Mouse (Mus musculus): Measurements from ENCODE around the gene Gucy2g. TPM values are rescaled to one million over a fixed set of nuclear protein-coding genes. Genes with fewer than 3 reads are reported as not detected.
A peak's percentile ranks its signal among the peaks of the same experiment; 100 is the strongest.
"Not testable (repeated sequence)": the region's sequence is repeated elsewhere in the genome, so short reads cannot be mapped to it uniquely, and the experiment has no call there.

Gene Gucy2g
- polyA plus RNA-seq, 1 experiment from 2014 or later, result not detected

GRCm38 (mm10) chr19:55152983-55153382 lies 88.1 kb downstream of the Gucy2g start:
- H3K4me2 ChIP-seq (replicated peaks), result no peak overlapping the region
- H3K36me3 ChIP-seq, result no peaks in the 10 kb centered on the region
- H3K9me3 ChIP-seq, result no peaks in the 10 kb centered on the region
- H3K4me1 ChIP-seq, result no peaks in the 10 kb centered on the region
- ATAC-seq (ENCODE audit: low FRiP score, low read depth), result no peak
- WGBS, result 93% methylated on average over 6 of the region's 6 CpGs
- H3K4me3 ChIP-seq, result no peak overlapping the region
- no peaks in the 10 kb centered on the region for H3K27me3 ChIP-seq
- H3K27ac ChIP-seq (replicated peaks), result no peak overlapping the region
- H3K9ac ChIP-seq (replicated peaks), result no peak overlapping the region

GRCm38 (mm10) chr19:55152274-55152673 lies 88.8 kb downstream of the Gucy2g start:
- H3K27ac ChIP-seq (replicated peaks); H3K4me2 ChIP-seq (replicated peaks); H3K4me3 ChIP-seq; ATAC-seq (ENCODE audit: low FRiP score, low read depth); H3K27me3 ChIP-seq; H3K9me3 ChIP-seq; H3K36me3 ChIP-seq; H3K4me1 ChIP-seq; H3K9ac ChIP-seq (replicated peaks): not testable (repeated sequence)
- 78% methylated on average over 5 of the region's 6 CpGs for WGBS

- no peak overlapping the region for H3K4me2 ChIP-seq (replicated peaks)
- peaks cover 8% of the 10 kb centered on the region for H3K4me1 ChIP-seq
- 84% methylated on average over 6 of the region's 6 CpGs for WGBS
- H3K4me3 ChIP-seq, result no peak overlapping the region
- H3K36me3 ChIP-seq, result no peaks in the 10 kb centered on the region
- ATAC-seq (ENCODE audit: low FRiP score, low read depth), result no peak
- H3K27ac ChIP-seq (replicated peaks), result no peak overlapping the region
- H3K9ac ChIP-seq (replicated peaks), result no peak overlapping the region
- H3K9me3 ChIP-seq, result no peaks in the 10 kb centered on the region
- H3K27me3 ChIP-seq, result no peaks in the 10 kb centered on the region
Observed at GRCm38 (mm10) chr19:55149646-55150045, 91.4 kb downstream of the Gucy2g start.

GRCm38 (mm10) chr19:55148109-55148508 lies 92.9 kb downstream of the Gucy2g start:
- Histone ChIP-seq H3K27me3 (no peaks in the 10 kb centered on the region), H3K4me2 (replicated peaks) (no peak overlapping the region), H3K27ac (replicated peaks) (no peak overlapping the region), H3K9ac (replicated peaks) (no peak overlapping the region), H3K4me3 (no peak overlapping the region), H3K4me1 (peaks cover 23% of the 10 kb centered on the region), H3K9me3 (no peaks in the 10 kb centered on the region), H3K36me3 (no peaks in the 10 kb centered on the region)
- 91% methylated on average over 6 of the region's 6 CpGs for WGBS
- no peak for ATAC-seq (ENCODE audit: low FRiP score, low read depth)

Small RNA genes within 50 kb of the gene (microRNA-seq; reads per million reads assigned to microRNA genes)
- gene Mir6715, result 3.3 reads per million, percentile 9 among the genes with 10 or more reads in this experiment

Other genes with a start within 250 kb of the Gucy2g start
- gene Gpam, start 114.0 kb downstream of the Gucy2g start, polyA plus RNA-seq (2016; fragmentation: Nextera tagmentation; extraction: Ambion mirVana), result 26.2 and 27.1 TPM in 2 replicates
- gene Tectb, start 60.5 kb downstream of the Gucy2g start, polyA plus RNA-seq (2016; fragmentation: Nextera tagmentation; extraction: Ambion mirVana), result 0.31 TPM in 2 replicates
- 11.2 and 13.9 TPM in 2 replicates for gene Acsl5, start 10.7 kb upstream of the Gucy2g start, polyA plus RNA-seq (2016; fragmentation: Nextera tagmentation; extraction: Ambion mirVana)
- 96.5 and 99.5 TPM in 2 replicates for gene Zdhhc6, start 74.8 kb upstream of the Gucy2g start, polyA plus RNA-seq (2016; fragmentation: Nextera tagmentation; extraction: Ambion mirVana)
- 34.1 TPM in 2 replicates for gene Vti1a, start 75.1 kb upstream of the Gucy2g start, polyA plus RNA-seq (2016; fragmentation: Nextera tagmentation; extraction: Ambion mirVana)

All from midbrain, embryonic 12.5 days (tissue).